Mouse (Mus musculus) neural tube, embryonic 14.5 days (tissue): ENCODE data around the gene Grik3. TPM values are rescaled to one million over a fixed set of nuclear protein-coding genes. Genes with fewer than 3 reads are reported as not detected.

ENCODE experiments used
- ATAC-seq: fragments of 200-750 bp; cut with Nextera tagmentation; 2 replicates; pipeline ENCODE4 v1.8.0; 2017; ENCODE audit warnings: low read depth, mild to moderate bottlenecking, moderate TSS enrichment, moderate library complexity
- H3K27ac ChIP-seq: fragments of 300-500 bp; sonication (generic); 2 replicates; pipeline ENCODE4 v1.5.1; 2014; ENCODE audit warnings: low read depth, mild to moderate bottlenecking, control low read depth, low read length, moderate library complexity, mixed read lengths
- H3K27me3 ChIP-seq: fragments of 300-500 bp; sonication (generic); 2 replicates; pipeline ENCODE4 v1.6.1; 2014; ENCODE audit warnings: low read length; ENCODE audit not compliant: control insufficient read depth, insufficient read depth
- H3K36me3 ChIP-seq: fragments of 300-500 bp; sonication (generic); 2 replicates; pipeline ENCODE4 v1.6.1; 2014; ENCODE audit warnings: low read length, mixed read lengths; ENCODE audit not compliant: control insufficient read depth, insufficient read depth
- H3K4me1 ChIP-seq: fragments of 300-500 bp; sonication (generic); 2 replicates; pipeline ENCODE4 v1.6.1; 2014; ENCODE audit warnings: low read length; ENCODE audit not compliant: control insufficient read depth, insufficient read depth
- H3K4me2 ChIP-seq: fragments of 300-500 bp; sonication (generic); 2 replicates; pipeline ENCODE4 v1.6.1; 2014; ENCODE audit warnings: mild to moderate bottlenecking, low read depth, low read length, control low read depth
- H3K4me3 ChIP-seq: fragments of 300-500 bp; sonication (generic); 2 replicates; pipeline ENCODE4 v1.5.1; 2014; ENCODE audit warnings: low read depth, low read length, control low read depth, mixed read lengths
- H3K9ac ChIP-seq: fragments of 300-500 bp; sonication (generic); replicated peaks from 2 replicates; pipeline ENCODE4 v1.6.1; 2014; ENCODE audit warnings: low read depth, mild to moderate bottlenecking, control low read depth, low read length, mixed read lengths
- H3K9me3 ChIP-seq: fragments of 300-500 bp; sonication (generic); 2 replicates; pipeline ENCODE4 v1.6.1; 2016; ENCODE audit warnings: low read length; ENCODE audit not compliant: control insufficient read depth
- WGBS: fragments of 180-500 bp; shearing (Covaris S2); extraction: QIAGEN DNeasy Blood & Tissue Kit; methylation state at CpG from one replicate; pipeline ENCODE4 v1.1.7; 2014; 5-methylcytosine and 5-hydroxymethylcytosine counted together
- microRNA-seq: library from miRNA; unstranded; fragments of <30 nt; microRNA quantifications from one replicate; pipeline ENCODE4, GENCODE M21; 2016
- polyA plus RNA-seq: library from polyadenylated mRNA; unstranded; fragments of >200 nt; fragmentation: Nextera tagmentation; extraction: Ambion mirVana; gene quantifications from 2 replicates; pipeline ENCODE4 v1.2.1, GENCODE M21; 2014

Gene Grik3
- polyA plus RNA-seq, 1 experiment from 2014 or later, result 8.0 TPM

DNA sequence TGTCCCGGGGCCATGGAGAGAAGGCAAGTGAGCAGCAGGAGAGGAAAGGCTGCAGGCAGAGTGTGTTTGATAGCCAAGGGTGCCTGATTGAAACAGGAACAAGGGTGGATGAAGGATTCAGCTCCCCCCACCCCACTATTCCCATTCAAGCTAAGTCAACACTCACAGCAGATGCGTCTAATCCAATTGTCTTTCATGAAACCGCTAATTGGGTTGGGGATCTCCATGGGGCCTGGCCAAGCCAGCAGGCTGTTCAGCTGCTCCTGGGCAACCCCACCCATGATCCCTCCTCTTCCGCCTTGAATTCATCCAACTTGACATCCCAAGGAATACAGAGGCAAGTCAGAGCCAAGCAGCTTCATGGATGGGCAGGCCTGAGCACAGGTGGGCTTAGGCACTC is 246.3 kb downstream of the Grik3 start:
- no peaks in the 10 kb centered on the region for H3K27me3 ChIP-seq
- no peak overlapping the region for H3K9ac ChIP-seq
- H3K4me1 ChIP-seq, result no peaks in the 10 kb centered on the region
- no peak overlapping the region for H3K4me3 ChIP-seq
- no peaks in the 10 kb centered on the region for H3K36me3 ChIP-seq
- WGBS, result 70% methylated on average over 4 of the region's 4 CpGs
- H3K27ac ChIP-seq, result no peak overlapping the region
- H3K9me3 ChIP-seq, result no peaks in the 10 kb centered on the region
- H3K4me2 ChIP-seq, result no peak overlapping the region
- ATAC-seq, result no peak

DNA sequence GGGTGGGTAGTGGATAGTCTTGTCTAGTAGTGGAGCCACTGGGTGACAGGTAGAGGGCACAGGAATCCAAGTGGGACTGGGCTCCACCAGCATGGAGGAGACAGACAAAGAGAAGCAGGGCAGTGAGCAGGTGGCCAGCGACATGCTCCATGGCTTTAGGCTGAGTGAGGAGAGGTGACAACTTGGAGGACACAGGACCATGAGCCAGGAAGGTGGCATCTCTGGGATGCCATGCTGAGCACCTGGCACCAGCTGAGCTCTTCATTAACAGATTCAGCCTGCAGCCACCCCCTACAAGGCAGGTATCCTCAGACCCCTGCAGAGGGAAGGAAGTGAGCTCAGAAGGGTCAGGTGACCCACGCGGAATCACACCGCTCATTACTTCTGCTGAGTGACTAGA is 248.3 kb downstream of the Grik3 start:
- ATAC-seq, result no peak
- H3K27ac ChIP-seq, result no peak overlapping the region
- no peaks in the 10 kb centered on the region for H3K4me1 ChIP-seq
- no peak overlapping the region for H3K9ac ChIP-seq
- no peak overlapping the region for H3K4me3 ChIP-seq
- H3K27me3 ChIP-seq, result no peaks in the 10 kb centered on the region
- no peaks in the 10 kb centered on the region for H3K36me3 ChIP-seq
- WGBS, result 90% methylated on average over 4 of the region's 4 CpGs
- H3K9me3 ChIP-seq, result no peaks in the 10 kb centered on the region
- no peak overlapping the region for H3K4me2 ChIP-seq

DNA sequence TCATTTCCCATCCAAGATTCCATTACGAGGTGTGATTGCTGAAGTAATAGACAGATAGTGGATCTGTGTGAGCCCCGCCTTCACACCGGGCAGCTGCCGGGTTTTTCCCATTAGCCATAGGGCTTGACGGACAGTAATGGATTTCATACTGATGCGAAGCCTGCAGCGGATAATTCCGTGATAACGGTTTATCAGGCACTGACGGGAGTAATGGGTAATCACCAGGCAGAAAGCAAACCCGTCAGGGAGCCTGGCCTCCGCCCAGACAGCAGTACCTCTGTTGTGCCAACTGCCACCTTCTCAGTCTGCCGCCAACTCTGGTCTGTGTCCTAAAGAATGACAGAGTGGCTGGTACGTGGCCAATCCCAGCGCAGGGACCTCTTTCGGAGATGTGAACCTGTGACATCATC is 251.7 kb downstream of the Grik3 start:
- ATAC-seq, result no peak
- WGBS, result 77% methylated on average over 16 of the region's 16 CpGs
- H3K4me3 ChIP-seq, result no peak overlapping the region

DNA sequence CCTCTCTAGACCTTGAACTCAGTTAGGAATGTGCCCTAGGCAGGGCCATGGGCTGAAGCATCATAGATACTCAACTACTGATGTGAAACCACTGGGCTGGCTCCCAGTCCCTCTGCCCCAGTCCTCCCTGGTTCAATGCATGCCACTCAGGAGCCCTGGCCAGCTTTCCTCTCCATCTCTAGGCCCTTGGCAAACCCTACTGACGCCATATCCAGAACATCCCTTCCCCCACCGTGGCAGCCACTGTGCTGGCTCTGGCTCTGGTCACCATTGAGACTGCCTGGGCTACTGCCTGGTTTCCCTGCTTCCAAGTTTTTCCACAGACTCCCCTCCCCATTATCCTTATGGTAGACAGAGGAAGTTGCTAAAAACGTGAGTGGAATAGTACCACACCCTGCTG is 255.4 kb downstream of the Grik3 start:
- 71% methylated on average over 3 of the region's 3 CpGs for WGBS
- ATAC-seq, result no peak

More for the DNA sequence above, 251.7 kb downstream of the Grik3 start:
- Histone ChIP-seq H3K36me3 (no peaks in the 10 kb centered on the region), H3K27ac (no peak overlapping the region), H3K9ac (no peak overlapping the region), H3K27me3 (no peaks in the 10 kb centered on the region), H3K4me1 (no peaks in the 10 kb centered on the region), H3K4me2 (no peak overlapping the region), H3K9me3 (no peaks in the 10 kb centered on the region)

DNA sequence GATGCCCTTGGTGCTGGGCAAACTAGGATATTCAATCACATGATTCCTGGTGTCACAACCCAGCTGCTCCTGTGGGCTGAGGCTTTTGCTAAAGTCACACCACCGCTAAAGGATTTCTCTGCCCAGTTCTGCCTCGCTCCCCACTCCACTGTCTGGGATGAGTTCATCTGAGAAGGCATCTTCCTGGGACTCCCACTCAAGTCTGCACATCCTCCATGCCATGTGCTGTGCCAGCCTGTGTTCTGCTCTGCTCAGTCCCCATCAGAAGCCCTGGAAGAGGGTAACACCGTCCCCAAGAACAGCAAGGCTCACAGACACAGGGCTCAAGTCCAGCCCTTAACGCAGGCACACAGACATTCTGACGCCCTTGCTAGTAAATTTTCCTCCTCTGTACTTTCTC is 265.9 kb downstream of the Grik3 start:
- 89% methylated on average over 5 of the region's 5 CpGs for WGBS
- H3K27me3 ChIP-seq, result no peaks in the 10 kb centered on the region
- no peak overlapping the region for H3K9ac ChIP-seq
- H3K27ac ChIP-seq, result no peak overlapping the region
- H3K4me2 ChIP-seq, result no peak overlapping the region
- H3K9me3 ChIP-seq, result no peaks in the 10 kb centered on the region
- no peaks in the 10 kb centered on the region for H3K36me3 ChIP-seq
- no peak for ATAC-seq
- H3K4me3 ChIP-seq, result no peak overlapping the region
- no peaks in the 10 kb centered on the region for H3K4me1 ChIP-seq

More for the DNA sequence above, 255.4 kb downstream of the Grik3 start:
- no peak overlapping the region for H3K27ac ChIP-seq
- H3K4me2 ChIP-seq, result no peak overlapping the region
- no peaks in the 10 kb centered on the region for H3K36me3 ChIP-seq
- H3K9ac ChIP-seq, result no peak overlapping the region
- no peaks in the 10 kb centered on the region for H3K9me3 ChIP-seq
- no peaks in the 10 kb centered on the region for H3K4me1 ChIP-seq
- H3K27me3 ChIP-seq, result no peaks in the 10 kb centered on the region
- no peak overlapping the region for H3K4me3 ChIP-seq

DNA sequence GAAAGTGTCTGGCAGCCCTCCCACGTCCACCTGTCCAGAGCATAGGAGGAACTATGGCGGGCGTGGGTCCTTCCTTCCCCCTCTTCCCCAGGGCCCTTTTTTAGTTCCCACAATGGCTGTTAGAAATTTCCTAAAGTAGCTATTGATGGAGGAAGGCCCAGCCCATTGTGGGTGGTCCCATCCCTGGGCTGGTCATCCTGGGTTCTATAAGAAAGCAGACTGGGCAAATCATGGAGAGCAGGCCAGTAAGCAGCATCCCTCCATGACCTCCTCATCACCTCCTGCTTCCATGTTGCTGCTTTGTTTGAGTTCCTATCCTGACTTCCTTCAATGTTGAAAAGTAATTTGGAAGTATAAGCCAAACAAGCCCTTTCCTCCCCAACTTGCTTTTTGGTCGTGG is 269.8 kb downstream of the Grik3 start:
- Histone ChIP-seq H3K9me3 (no peaks in the 10 kb centered on the region), H3K36me3 (no peaks in the 10 kb centered on the region), H3K27me3 (no peaks in the 10 kb centered on the region), H3K4me2 (no peak overlapping the region), H3K9ac (no peak overlapping the region), H3K27ac (no peak overlapping the region), H3K4me3 (no peak overlapping the region), H3K4me1 (no peaks in the 10 kb centered on the region)
- 78% methylated on average over 4 of the region's 4 CpGs for WGBS
- no peak for ATAC-seq

DNA sequence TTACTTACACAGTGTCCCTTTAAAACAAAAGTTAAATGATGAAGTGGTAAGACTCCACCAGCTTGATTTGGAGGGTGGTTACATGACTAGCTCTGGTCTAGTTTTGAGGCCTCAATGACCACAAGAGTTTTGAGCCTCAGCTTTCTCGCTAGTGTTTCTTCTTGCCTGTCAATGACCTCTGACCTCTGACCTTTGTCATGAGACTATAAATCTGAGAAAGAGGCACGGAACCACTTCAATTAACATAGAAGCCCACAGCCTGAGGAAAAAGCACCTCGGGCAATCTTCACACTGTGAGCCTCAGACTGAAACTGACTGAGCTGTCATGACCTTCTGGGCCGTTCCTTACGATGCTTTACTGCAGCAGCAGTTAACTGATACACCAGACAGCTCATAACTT is 272.6 kb downstream of the Grik3 start:
- no peaks in the 10 kb centered on the region for H3K36me3 ChIP-seq
- H3K4me1 ChIP-seq, result no peaks in the 10 kb centered on the region
- H3K4me3 ChIP-seq, result no peak overlapping the region
- WGBS, result 9% methylated on average over 5 of the region's 5 CpGs
- H3K9me3 ChIP-seq, result no peaks in the 10 kb centered on the region
- no peak overlapping the region for H3K27ac ChIP-seq
- H3K27me3 ChIP-seq, result no peaks in the 10 kb centered on the region
- H3K4me2 ChIP-seq, result no peak overlapping the region
- ATAC-seq, result no peak
- no peak overlapping the region for H3K9ac ChIP-seq

Small RNAs within 50 kb of the gene (microRNA-seq; reads per million reads assigned to microRNA genes)
- not detected for gene Mir692-2
